Mouse (Mus musculus): ENCODE results near the gene Prrc2c.

DNA sequence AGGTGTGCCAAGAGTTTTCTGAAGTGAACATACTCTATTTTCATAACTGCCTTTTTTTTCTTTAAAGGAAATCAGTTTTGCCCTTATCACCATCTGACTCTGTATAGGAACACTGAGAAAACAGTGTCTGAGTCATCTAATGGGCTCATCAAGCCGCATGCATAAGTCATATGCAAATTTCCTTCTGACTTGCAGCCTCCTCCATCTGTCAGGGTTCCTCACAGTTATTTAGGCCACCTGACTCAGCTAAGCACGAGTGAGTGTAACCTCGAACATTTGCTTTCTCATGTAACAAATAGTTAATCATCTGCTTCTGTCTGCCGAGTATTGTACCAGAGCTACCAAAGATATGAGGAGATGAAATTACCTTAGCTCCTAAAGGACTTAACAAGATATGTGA, 33.3 kb upstream of the Prrc2c start:
- TF ChIP-seq CTCF (IDR thresholded peaks at IDR 0.05; ENCODE audit: borderline replicate concordance, control insufficient read depth, extremely low read depth, insufficient read depth, low read length, poor library complexity): no peak
- TF ChIP-seq POLR2A (IDR thresholded peaks at IDR 0.05; ENCODE audit: control insufficient read depth, extremely low read depth, insufficient read depth, low read length, poor library complexity): no peak

Data from thymus, adult 2 months (tissue).